Mouse (Mus musculus): ENCODE measurements around the gene Bbs2.

Bbs2 gene

DNA sequence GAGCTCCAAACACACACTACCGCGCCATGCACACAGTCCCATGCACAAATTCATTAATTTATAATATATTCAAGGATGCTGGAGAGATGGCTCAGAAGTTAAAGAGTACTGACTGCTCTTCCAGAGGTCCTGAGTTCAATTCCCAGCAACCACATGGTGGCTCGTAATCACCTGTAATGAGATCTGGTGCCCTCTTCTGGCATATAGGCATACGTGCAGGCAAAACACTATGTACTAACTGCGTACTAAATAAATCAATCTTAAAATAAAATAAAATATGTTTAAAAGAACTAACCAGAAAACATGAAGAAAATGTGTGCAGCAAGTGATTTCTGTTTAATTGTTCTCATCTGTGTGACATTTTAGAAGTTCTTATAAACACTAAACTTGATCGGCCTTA, 4.4 kb downstream of the Bbs2 start:
- no peak for DNase-seq

DNA sequence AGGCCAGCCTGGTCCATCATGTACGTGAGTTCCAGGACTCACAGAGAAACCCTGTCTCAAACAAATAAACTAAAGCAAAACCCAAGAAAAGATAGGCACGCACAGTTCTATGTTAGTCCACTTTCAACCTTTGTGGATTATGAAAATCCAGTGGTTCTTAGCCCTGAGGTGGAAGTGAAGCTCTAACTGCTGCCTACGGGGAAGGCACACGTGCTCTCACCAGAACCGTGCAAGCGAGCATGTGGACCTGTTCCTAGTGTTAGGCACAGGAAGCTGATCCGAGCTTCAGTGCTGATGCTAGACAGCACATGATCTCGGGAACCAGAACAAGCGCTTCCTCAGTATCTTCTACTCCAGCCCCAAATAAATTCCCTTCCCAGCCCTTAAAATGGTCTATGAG, 5.9 kb downstream of the Bbs2 start:
- DNase-seq, result no peak

DNA sequence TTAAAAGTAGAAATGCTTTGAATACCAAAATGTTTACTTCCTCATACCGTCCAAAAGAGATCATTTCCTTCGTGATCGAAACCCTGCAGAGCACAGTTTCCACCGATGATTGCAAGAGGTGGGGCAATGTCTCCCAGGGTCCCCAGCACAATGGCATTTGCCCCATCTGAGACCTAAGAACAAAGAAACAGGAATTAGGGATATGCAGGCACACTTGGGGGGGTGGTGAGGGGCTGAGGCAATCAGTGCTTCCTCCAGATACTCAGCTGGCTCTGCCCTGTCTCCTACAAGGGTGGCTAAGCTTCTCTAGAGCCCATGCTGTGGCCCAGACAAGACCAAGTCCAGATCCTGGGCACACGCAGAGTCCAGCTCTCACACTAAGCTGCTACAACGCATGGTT, 9.0 kb downstream of the Bbs2 start:
- DNase-seq, result no peak

- DNase-seq, result no peak
Measured at GRCm38 (mm10) chr8:94087964-94088363, 10.8 kb downstream of the Bbs2 start.

DNA sequence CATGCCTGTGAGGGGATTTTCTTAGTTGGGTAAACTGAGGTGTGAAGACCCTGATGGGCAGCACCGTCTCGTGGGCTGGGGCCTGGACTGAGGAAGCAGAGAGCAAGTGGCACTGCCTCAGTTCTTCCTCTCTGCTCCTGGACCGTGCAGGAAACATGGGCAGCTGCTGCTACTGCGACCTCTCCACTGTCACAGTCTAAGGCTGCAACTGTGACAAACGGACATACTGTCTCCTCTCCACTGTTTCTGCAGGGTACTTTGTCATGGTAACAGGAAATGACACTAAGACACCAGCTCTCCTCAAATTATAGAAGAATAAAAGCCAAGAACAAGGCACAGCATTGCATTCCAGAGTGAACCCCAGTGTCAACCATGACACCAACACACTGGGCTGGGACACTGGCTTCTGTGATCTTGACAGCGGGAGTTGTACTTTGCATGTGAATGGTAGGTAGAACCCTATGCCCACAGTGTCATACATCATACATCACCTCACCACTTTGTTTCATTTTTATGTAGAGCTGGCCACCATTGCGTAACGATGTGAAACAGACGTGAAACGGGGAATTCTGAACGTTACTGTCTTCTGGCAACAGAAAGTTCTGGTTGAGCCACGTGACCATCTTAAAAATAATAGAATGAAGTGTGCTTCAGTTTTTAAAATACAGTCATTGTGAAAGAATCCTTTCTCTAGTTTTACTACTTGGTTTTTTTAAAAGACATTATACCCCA, 22.1 kb downstream of the Bbs2 start:
- no peak for DNase-seq

DNA sequence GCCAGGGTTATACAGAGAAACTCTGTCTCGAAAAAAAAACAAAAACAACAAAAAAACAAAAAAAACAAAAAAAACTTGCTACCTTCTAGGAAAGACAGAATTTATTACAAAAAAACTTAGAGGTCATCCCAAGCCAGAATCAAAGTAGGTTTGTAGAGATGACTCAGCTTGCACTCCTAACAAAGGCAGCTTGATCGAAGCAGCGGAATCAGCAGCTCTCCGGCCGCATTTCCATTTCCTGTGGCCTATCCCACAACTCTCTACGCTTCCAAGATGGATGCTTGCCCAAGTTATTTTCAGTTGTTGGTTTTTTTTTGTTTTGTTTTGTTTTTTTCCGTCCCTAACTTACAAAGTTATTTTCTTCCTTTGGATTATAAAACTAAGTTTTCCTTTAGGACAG, 29.9 kb downstream of the Bbs2 start:
- peak; percentile 5 to 14 for DNase-seq

DNA sequence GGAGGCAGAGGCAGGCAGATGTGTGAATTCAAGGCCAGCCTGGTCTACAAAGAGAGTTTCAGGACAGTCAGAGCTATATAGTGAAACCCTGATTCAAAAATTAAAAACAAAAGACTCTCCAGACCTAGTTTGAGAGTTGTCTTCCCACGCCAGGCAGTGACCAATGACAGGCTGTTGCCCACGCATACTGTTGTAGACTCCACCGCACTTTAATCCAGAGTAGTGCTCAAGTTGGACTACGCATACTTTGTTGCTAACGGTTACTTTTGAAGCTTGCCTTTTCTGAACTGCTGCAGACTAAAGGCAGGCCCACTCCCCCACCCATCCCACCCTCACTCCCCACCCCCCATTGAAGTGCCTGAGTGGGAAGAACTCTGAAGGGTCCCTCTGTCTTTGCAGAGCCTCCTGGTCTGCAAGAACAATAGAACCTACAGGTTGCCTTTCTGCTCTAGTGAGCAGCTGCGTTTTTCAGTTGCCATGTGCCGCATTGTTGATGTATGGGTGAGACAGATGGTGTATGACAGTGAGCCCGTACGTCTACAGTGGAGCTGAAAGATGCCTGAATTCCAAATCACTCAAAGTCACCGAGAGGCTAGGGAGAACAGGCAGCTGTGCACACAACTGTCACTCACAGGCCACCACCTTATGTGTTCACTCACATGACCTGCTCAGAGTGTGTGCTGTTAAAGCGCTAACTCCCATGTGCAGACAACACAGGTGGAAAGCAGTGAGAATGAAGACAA, 32.4 kb downstream of the Bbs2 start:
- DNase-seq, result no peak

DNA sequence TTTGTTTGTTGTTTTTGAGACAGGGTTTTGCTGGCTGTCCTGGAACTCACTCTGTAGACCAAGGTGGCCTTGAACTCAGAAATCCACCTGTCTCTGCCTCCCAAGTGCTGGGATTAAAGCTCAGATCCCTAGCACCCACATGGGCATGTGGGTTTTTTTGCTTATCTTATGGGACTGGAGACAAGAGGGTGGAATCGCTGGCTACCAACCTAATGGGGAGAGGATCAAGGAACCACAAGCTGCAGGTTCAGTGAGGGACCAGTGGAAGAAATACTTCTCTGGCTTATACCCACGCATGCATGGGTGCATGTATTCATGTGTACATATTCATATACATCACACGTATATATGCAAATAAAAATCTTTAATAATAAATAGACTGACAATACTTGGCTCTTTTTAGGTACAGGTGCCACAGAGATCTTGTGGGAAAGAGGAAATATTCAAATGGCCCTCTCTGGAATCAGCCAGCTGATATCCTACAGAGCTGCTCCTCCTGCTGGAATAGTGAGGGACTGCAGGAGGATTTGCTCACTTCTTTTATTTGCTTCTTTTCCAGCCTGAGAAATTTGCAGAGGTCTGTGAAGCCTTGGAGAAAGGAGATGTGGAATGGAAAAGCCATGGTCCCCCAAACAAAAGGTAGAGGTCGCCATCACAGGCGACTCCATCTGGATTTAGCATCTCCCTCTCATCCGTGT, 41.4 kb downstream of the Bbs2 start:
- peak; percentile 40 to 81 for DNase-seq

GRCm38 (mm10) chr8:94052696-94053095, 46.0 kb downstream of the Bbs2 start:
- DNase-seq, result no peak

GRCm38 (mm10) chr8:94047845-94048244, 50.9 kb downstream of the Bbs2 start:
- no peak for DNase-seq

DNA sequence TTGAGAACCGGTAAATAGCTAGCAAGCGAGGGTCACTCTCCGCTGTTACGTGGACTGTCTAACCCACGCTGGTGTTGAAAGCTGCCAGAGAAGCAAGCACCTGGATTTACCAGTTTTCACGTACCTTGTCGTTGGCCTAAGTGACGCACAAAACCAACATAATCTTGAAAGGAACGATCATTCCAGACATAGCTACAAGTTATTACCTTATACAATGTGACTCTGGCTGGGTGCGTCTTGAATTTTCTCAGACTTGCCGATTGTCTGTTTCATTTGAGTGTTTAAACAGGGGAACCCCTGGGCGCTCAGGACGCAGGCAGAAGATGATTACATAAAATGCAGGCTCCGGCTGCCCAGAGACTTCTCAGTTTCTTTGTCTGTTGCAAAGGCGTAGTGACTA, 60.9 kb downstream of the Bbs2 start:
- DNase-seq, result peak in 1 of 2 experiments; percentile 21

- DNase-seq, result peak; percentile 93 to 97
Measured at GRCm38 (mm10) chr8:94036944-94037524, 61.7 kb downstream of the Bbs2 start, which contains the start of the genes Nudt21 and Ogfod1. Gene Nudt21 (minus strand): TSS chr8:94037031. Gene Ogfod1 (plus strand): TSS chr8:94037198.

DNA sequence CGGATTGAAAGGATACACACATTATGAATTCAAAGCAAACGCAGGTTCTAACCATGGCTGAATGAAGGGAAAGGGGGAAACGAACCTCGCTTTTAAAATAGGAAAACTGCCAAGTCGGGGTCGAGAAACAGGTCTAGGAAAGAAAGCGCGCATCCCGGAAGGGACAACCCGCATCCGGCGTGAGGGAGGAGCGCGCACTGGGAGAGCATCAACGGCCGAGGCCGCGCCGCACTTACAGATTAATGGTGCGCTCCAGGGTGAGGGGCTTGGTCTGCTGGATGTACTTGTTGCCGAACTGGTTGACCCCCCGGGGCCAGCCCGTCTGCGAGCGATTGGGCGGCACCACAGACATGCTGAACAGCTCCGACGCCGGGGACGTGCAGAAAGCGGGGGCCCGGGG, 62.2 kb downstream of the Bbs2 start:
- peak; percentile 56 to 72 for DNase-seq

GRCm38 (mm10) chr8:94035200-94035599, 63.5 kb downstream of the Bbs2 start:
- DNase-seq, result no peak

- no peak for DNase-seq
Measured at GRCm38 (mm10) chr8:94033601-94034000, 65.1 kb downstream of the Bbs2 start.

- no peak for DNase-seq
Measured at GRCm38 (mm10) chr8:94029701-94030100, 69.0 kb downstream of the Bbs2 start.

DNA sequence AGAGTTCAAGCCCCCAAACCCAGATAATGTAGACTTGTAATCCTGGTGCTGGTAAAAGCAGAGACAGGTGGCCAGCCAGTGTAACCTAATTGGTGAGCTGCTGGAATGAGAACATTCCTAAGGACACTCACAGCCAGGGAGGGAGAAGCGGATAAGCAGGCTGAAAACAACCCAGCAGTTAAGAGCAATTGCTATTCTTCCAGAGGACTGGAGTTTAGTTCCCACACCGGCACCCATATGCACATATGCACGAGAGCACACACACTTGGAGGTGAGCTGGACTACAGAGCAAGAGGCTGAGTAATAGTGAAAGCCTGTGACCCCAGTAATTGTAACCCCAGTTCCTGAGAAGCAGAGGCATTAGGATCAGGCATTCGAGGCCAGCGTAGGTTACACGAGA, 74.8 kb downstream of the Bbs2 start:
- no peak for DNase-seq

Data from kidney, postnatal 36 days (tissue).